Mouse (Mus musculus) neural tube, embryonic 10.5 days (tissue): ENCODE results near the gene Irf2bpl.
A peak's percentile ranks its signal among the peaks of the same experiment; 100 is the strongest.

Experiments used
- DNase-seq: peaks from one replicate; pipeline ENCODE4 v3.0.0-alpha.2; 2017; ENCODE audit warnings: low spot score; ENCODE audit errors: extremely low spot score

Irf2bpl gene

DNA sequence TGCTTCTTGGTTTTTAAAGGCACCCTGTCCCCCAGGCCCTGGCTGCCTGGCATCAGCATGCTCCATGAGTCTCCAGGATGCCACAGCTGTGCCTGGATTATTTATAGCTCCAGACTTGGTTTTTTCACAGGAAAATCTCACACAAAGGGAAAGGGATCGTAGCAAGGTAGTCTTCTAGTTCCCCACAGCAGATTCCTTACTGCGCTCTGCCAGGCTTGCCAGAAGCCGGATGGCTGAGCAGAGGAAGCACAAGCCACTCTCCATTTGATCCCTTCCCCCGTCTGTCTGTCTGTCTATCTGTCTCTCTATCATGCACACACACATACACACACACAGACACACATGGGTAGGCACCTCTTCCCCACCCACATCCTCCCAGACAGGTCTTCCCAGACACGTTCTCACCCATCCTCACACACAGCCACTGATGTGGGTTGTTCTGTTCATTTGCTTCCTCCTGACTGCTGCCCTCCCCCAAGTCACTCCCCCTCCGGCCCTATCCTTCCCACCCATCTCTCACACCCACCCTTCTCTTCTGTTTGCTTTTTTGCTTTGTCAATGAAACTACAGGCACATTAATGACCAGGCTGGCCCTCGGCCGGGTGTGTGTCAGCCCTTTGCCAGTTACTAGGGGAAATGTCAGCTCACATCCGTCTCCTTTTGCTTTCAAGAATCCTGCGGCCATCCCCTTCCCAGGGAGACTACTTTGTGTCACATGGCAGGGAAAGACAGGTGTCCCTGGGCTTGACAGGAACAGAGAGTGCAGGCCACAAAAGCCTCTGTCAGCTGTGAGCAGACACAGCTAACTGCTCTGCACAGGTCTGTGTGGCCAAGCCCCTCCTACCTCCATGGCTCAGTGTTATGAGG, 24.4 kb downstream of the Irf2bpl start:
- DNase-seq, result no peak

DNA sequence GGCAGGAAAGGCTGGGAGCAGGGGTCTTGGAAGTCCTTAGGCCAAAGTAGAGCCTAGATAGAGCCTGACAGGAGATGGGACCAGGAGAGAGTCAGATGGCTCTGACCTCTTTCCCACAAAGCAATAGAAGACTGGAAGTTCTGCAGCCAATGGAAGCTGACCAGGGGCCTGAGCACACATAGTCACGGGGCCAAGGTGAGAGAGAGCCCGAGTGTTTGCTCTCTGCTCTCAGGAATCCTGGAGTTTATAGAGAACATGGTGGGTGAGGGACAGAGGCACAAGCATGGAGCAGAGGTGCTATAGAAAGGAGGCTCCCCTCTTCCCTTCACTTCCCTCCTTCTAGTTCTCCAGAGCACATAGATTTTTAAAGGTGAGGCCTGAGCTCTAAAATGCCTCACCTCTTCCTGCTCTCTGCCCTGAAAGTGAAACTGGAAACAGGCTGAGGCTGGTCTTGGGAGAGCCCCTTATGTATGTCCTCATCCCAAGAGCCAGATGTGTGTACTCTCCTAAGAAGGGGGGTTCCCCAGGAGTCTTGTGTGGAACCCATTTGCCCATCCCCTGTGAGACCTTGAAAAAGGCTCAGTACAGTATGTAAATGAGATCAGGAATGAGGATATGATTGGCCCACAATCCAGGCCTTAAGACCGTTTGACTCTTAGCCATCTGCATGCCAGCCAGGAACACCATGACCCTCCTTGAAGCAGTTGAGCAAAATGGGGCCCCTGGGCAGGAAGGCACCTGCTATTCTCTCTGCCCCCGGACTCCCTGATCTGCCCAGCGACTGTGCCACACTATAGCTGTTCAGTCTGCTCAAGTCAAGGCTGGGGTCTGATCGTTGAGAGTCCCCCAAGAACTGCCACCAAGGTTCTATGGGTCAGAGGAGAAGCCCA, 25.4 kb downstream of the Irf2bpl start:
- no peak for DNase-seq

DNA sequence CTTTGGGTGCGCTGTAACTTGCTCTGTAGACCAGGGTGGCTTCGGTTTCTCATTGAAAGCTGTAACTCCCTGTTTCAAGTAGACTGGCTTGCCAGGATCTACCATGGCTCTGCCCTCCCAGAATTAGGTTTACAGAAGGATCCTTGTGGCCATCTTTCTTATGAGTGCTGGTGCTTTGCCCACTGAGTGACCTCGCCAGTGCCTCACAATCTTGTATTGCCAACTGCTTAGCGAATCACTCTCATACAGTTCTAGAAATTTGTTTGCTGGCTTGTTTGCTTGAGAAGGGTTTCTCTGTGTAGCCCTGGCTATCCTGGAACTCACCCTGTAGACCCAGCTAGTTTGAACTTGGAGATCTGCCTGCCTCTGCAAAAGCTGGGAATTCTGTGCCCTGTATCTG, 26.1 kb downstream of the Irf2bpl start:
- DNase-seq, result no peak

- DNase-seq, result no peak
Measured at GRCm38 (mm10) chr12:86857290-86857689, 27.3 kb downstream of the Irf2bpl start.

- peak; percentile 60 for DNase-seq
Measured at GRCm38 (mm10) chr12:86855670-86856069, 28.9 kb downstream of the Irf2bpl start.

DNA sequence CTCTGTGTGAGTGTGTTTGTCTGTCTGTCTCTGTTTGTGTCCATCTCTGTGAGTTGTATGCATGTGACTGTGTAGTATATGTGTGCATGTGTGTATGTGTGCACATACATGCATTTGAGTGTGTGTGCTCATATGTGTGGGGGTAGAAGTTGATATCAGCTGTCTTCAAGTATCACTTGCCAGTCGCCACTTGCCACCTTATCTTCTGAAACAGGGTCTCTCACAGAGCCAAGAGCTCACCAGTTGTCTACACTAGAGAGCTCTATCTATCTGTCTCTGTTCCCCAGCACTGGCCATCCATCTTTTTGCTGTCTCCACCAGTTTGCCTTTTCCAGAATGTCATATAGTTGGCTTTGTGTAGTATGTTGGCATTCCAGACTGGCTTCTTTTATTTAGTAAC, 31.1 kb downstream of the Irf2bpl start:
- DNase-seq, result no peak

- no peak for DNase-seq
Measured at GRCm38 (mm10) chr12:86851313-86851712, 33.3 kb downstream of the Irf2bpl start.

GRCm38 (mm10) chr12:86850746-86851145, 33.9 kb downstream of the Irf2bpl start:
- no peak for DNase-seq

- DNase-seq, result no peak
Measured at GRCm38 (mm10) chr12:86849945-86850626, 34.5 kb downstream of the Irf2bpl start.

DNA sequence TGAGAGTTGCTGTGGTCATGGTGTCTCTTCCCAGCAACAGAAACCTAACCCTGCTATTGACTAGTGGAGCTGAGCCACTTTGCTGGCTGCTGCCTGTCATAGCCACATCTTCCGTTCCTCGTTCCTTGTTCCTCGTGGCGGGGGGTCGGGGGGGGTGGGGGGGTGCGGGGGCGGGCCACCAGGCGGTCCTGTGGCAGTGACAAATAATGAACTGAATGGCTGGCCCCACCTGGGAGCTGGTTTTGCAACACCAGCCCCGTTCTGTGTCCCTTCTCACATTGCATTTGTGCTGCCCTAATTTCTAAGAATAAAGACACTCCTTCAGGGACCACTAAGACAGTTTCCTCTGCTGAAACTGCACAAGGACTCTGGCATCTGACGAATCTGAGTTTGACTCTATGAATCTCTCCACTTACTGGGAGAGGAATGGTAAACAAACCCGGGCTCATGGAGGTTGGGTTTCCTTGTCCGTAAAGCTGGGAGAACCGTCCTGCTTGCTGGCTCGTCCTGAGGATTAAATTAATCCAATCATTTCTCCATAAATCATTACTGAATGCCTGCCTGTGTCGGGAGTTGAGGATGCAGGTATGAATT, 41.6 kb downstream of the Irf2bpl start:
- DNase-seq, result no peak

DNA sequence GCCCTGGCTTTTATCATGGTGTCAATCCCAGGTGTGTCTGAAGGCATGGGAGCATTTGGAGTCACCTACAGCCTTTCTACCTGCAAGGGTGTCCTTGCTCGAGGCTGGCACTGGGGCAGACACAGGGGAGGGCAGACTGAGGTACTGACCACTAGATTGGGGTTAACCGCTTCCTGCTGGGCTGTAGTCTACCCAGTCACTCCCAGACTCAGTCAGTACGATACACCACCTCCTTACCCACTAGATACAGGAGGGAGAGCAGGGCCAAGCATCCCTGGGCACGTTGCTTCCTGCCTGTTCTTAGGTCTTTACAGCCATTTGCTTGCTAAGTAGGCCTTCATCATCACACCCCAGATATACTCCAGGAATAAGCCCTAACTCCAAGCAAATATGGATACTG, 44.1 kb downstream of the Irf2bpl start:
- DNase-seq, result no peak

- no peak for DNase-seq
Measured at GRCm38 (mm10) chr12:86838181-86838580, 46.4 kb downstream of the Irf2bpl start.

DNA sequence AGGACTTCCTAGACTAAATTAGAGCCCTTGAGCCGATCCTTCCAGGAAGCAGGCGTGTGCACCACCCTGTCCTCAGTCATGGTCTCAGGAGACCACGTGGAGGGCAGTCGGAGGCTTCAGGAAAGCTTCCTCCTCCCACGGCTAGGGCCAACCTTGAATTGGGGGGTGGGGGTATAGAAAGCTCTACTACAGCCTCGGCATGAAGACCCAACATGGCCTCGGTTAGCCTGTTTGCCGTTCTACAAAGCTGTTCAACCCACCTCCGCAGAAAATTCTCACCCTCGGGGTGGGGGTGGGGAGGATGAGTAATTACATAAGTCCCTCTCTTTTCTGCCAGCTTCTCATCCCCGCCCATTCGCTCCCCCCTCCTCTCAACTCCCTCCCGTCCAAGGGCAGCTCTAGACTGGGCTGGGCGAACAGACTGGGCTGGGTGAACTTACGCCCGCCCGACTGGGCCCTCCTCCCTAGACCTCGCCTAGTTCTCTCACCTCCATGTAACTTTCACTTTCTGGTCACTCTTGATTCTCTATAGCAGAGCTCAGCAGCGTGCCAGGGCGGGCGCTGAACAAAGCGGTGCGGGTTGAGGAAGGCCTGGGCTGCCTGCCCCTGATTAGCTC, 48.1 kb downstream of the Irf2bpl start:
- peak; percentile 46 for DNase-seq

DNA sequence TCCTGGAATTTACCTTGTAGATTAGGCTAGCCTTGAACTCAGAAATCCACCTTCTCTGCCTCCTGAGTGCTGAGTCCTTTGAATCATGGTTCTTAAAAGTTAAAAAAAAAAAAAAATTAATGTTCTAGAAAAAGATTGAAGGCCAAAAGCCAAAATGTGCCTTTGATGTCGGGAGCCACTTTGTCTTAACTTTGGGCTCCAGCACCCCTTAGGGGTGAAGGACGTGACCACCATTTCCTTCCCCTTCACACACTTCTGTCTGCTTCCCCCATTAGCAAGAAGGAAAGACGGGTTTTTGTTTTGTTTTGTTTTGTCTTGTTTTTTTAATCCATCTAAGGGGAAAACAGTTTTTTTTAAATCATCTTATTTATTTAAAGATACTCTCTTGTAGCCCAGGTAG, 48.7 kb downstream of the Irf2bpl start:
- DNase-seq, result no peak

- DNase-seq, result no peak
Measured at GRCm38 (mm10) chr12:86834416-86834772, 50.2 kb downstream of the Irf2bpl start.

- DNase-seq, result no peak
Measured at GRCm38 (mm10) chr12:86833711-86834415, 50.7 kb downstream of the Irf2bpl start.

- DNase-seq, result no peak
Measured at GRCm38 (mm10) chr12:86832551-86833182, 51.9 kb downstream of the Irf2bpl start.

GRCm38 (mm10) chr12:86831591-86832550, 52.7 kb downstream of the Irf2bpl start:
- peak; percentile 83 for DNase-seq
